Mouse (Mus musculus) cerebellum, postnatal 10 days (tissue): ENCODE measurements at regions not wholly inside any gene's neighbourhood (a gene's known extent, or its start where the extent isn't known, plus 50 kb on each side); places are given as distances from the start of the nearest gene placed in this dataset.

Source experiments
- DNase-seq, 2 experiments: peaks; one replicate each; pipeline ENCODE4 v3.0.0; 2021; ENCODE audit warnings: mixed read lengths in 2 of 2

GRCm38 (mm10) chr1:80131354-80131753 lies 86.9 kb downstream of the Fam124b start:
- DNase-seq: no peak

DNA sequence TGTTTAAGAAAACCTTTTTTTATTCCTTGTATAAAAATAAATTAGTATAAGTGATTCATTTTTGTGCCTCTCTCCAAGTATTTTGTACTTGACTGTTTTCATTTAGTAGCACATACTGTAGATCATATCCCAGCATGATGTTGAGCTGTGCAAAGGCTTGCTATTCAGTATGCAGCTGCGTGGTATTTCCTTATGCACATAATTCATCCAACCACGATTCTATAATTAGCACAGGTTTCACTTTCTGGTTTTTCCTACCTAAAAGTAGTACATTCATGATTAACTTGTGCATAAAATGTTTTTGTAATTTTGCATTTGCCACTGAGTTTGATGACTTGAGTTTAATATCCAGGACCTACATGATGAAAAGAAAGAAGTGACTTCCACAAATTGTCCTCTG lies 94.3 kb downstream of the Fam124b start:
- no peak for DNase-seq

GRCm38 (mm10) chr1:80115913-80116312 lies 102.4 kb downstream of the Fam124b start:
- DNase-seq: no peak

GRCm38 (mm10) chr1:80107747-80108476 lies 110.4 kb downstream of the Fam124b start:
- no peak for DNase-seq

DNA sequence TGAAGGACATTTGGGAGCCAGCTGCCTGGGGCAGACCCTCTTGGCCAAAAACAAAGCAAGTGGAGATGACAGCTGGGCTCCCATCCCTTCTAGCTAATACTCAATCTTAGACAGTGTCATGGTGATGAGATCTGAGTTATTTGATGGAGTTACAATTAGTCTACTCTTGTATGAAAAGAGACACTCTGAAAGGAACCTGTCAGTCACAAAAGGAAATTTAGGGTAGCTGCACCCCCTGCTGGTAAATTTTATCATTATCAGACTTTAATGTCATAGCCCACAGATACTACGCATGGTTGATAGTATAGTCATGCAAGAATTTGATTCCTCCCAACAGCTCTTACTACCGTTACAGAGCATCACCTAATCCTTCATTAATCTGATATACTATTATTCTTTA lies 112.0 kb downstream of the Fam124b start:
- DNase-seq: peak; percentile 46 to 57

DNA sequence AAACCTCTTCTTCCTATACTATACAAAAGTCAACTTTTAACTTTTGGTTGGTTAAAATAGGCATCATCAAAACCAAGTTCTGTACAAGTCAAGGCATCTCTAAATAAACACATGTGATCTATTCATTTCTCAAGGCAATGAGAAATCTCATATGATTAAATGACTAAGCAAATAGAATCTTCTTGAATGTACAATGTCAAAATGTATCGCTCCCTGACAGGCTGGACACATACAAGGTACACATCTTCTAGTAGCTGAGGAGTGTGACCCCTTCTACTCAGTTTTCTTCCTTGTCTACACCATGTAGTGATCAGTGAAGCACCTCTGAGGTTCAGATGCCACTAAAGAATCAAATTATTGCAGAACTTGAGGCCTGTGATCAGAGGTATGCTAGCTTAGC lies 120.0 kb downstream of the Fam124b start:
- DNase-seq: no peak

- DNase-seq: no peak
Measured at GRCm38 (mm10) chr1:80091800-80092199, 126.5 kb downstream of the Fam124b start.

GRCm38 (mm10) chr1:80091350-80091749 lies 126.9 kb downstream of the Fam124b start:
- DNase-seq: peak; percentile 42 to 49

DNA sequence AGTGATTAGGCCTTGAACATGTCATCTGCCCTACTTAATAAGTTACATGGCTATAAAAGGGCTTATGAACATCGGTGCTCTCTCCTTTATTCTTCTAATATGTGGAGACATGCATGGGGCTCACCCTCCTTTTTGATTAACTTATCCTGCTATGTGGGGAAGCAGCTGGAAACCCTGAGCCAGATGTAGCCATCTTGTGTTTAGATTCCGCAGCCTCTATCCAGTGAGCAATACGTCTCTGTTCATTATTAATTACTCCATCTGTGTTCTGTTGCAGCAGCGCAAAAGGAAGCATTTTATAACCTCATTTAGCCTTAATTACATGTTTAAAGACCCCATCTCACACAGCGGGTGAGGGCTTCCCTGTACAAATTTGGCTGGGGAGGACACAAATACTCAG lies 129.6 kb downstream of the Fam124b start:
- no peak for DNase-seq

GRCm38 (mm10) chr1:80076357-80076756 lies 141.9 kb downstream of the Fam124b start:
- DNase-seq: peak in 1 of 2 experiments; percentile 5

DNA sequence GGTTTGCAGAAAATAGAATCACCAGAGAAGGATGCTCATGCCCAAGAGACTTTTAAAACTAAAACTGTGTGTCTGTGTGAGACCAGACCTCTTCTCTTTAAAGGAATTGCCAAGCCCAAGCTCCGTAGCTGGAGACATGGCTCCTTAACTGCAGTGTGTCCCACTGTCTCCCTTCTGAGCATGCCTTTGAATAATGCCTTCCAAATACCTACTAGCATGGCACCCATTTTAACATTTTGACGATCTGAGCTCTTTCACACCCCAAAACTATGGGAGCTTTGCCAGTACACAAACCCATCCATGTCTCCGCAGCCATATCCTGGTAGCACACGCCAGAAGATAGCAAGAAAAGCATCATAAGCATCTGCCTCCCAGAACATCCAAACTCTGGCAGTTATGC lies 143.9 kb downstream of the Fam124b start:
- DNase-seq: no peak

GRCm38 (mm10) chr1:80073950-80074349 lies 144.3 kb downstream of the Fam124b start:
- DNase-seq: no peak

DNA sequence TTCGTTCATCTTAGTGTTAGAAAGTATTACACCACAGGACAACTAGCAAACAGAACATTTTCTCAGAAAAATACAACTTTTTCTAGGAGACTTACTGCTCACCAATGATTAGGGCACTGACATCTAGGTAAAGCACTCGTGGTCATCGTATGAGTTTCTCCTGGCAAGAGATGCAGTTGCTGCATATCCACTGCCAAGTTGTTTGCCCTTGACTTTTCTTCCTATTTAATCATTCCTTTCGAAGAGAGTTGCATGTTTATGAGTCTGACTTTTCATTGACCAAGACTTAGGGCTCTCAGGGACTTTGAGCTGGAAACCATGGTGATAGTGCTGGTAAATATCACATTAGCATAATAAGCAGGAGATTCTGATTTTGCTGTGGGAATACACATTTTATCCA lies 149.1 kb downstream of the Fam124b start:
- no peak for DNase-seq

- DNase-seq: no peak
Measured at GRCm38 (mm10) chr1:80062121-80062520, 156.2 kb downstream of the Fam124b start.

DNA sequence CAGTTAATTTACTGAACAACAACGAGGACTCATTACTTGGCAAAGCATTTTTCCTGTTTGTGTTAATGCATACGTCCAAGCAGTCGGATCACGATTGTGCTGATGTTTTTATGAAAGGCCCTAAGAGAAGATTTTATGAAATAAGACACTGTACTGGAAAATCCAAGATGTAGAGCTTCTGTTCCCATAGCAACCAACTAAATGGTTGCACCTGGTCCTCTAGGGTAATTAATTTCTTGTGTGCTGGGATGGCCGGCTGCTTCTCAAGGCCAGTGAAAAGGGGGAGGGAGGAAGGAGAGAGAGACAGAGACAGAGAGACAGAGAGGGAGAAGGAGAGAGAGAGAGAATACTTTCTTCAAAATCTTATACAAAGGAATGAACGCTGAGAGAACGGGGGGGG lies 156.6 kb downstream of the Fam124b start:
- DNase-seq: no peak

- no peak for DNase-seq
Measured at GRCm38 (mm10) chr1:80045141-80045540, 173.1 kb downstream of the Fam124b start.

DNA sequence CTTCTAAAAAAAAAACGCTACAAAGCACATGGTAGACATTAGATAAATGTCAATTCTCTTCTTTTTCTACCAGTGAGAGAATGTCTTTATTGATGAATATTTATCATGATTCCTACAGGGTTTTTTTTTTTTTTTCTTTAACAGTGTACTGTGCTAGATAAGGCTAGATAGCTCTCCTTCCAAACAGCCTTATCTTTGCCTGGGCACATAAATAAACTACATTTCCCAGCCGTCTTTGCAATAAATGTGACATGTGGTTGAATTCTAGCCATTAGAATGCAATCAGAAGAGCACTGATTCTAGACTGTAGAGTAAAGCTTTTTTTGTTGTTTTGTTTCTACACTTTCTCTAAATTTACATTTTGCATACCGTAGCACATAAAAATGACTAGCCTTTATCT lies 177.9 kb downstream of the Fam124b start:
- no peak for DNase-seq

DNA sequence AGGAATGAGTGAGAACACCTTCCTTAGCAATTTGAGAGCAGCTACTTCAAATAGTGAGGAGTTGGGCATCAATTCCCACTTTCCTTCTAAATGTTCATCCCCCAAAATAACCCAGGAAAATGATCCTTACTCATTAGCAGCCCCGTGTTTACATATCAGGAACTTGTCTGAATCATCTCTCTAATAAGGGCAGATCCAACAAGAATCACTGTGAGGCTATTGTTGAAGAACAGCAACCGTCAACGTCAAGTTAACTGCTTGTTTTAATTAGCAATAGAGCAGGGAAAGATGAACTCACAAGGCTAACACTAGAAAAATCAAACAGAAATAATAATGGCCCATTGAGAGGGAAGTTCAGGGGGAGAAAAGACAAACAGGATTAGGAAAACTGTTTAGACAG lies 178.4 kb downstream of the Fam124b start:
- DNase-seq: no peak

DNA sequence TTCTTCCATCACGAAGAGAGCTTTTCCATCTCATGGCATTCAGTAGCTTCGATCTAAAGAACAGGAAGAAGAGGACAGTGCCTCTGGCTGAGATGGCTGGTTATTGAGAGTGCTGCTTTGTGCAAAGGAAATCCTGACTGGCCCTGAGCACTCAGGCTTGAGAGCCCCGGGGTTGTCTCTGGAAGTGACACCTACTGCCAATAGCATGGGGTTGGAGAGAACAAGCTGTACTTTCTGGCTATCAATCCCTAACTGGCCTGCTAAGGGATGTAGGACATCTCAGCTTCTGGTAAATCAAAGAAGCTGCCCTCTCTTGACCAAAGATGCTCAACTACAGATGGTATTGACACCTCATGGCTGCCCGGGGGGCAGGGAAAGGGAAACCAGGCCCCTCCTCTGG lies 178.2 kb upstream of the Serpine2 start:
- no peak for DNase-seq

DNA sequence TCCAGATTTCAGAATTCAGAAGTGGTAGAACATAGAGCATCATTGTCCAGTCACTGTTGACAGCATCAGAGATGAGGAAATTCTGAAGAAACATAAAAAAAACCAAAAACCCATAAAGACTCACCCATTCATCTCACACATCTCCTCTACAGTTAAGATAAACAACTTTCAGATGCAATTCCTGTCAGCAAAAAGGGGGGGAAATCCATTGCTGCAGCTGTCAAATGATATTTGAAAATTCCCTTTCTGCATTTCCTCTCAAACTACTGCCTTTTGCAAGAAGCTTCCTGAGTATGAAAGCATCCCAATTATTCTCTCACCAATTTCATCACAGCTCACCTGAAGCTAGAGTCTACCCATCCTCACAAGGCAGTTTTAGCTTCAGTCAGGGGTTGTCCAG lies 177.1 kb upstream of the Serpine2 start:
- no peak for DNase-seq

- peak; percentile 59 to 70 for DNase-seq
Measured at GRCm38 (mm10) chr1:80036436-80036835, 175.5 kb upstream of the Serpine2 start.

DNA sequence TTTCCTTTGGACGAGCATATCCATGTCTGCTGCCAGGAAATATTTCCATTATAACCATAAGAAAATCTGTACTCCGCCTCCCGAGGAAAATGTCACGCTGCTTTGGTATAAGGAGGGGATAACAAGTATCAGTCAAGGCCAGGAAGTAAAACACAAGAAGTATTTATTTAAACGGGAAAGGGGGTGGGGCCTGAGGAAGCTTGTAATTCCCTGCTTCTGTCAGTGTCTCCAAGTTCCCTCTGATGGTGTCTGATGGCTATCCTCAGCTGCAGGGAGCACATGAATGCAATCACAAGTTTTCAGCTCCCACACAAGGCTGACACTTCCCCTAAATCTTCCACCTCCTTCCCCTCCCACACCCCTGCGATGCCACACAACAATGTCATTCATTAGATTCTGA lies 172.5 kb upstream of the Serpine2 start:
- no peak for DNase-seq

DNA sequence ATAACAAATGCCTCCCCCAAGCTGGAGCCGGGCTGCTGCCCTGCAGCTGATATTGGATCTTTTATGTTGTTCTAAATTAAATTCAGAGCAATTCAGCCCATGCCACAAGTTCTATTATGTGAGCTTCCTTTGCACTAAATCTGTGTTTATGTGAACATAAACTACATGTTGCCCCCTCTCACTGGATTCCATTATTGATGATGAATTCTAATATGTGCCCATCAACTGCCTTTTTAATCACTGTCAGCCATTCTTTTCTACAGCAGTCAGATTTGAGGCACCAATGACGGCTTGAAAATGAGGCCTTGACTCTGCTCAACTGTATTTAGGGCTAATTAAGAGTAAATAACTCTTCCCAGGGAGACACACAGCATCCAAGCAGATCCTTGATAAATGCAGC lies 172.1 kb upstream of the Serpine2 start:
- DNase-seq: no peak

DNA sequence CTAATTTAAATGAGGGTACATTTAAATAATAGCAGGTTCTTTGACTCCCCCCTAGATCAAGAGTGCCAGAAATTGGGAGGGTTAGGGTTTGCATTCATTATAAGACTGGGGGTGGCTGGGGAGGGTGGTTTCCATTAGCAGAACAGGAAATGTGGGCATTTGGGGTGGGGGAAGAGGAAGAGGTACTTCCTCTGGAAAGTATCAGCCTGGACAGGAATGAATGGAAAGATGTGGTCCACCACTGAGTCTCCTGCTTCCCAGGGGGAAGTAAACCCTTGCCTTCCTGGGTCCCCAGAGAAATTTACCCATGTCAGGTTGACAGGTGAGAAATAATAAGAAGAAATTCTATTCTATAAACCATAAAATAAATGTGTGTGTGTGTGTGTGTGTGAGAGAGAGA lies 171.5 kb upstream of the Serpine2 start:
- no peak for DNase-seq

DNA sequence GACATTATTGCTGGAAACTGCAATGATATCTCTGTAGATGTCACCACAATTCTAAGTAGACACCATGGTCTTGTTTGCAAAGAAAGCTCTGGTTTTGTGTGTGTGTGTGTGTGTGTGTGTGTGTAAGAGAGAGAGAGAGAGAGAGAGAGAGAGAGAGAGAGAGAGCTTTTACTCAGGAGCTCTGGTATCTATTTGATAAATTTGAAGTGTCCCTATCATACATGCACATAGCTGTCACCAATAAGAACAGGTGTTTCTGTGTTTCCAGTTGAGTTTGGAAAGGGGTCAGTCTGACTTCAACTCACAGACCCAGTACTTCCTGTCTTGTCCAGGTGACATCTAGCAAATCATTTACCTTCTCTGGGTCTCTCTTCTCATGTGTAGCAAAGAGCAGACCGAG lies 169.7 kb upstream of the Serpine2 start:
- DNase-seq: no peak
